Mouse (Mus musculus) intestine, postnatal 0 days (tissue): ENCODE data around the gene Clock. TPM values are rescaled to one million over a fixed set of nuclear protein-coding genes. Genes with fewer than 3 reads are reported as not detected.

ENCODE experiments used
- ATAC-seq: fragments of 200-750 bp; cut with Nextera tagmentation; 2 replicates; pipeline ENCODE4 v1.8.0; 2017; ENCODE audit warnings: mild to moderate bottlenecking, moderate TSS enrichment, moderate library complexity
- H3K27ac ChIP-seq: fragments of 300-500 bp; sonication (generic); 2 replicates; pipeline ENCODE4 v1.5.1; 2014; ENCODE audit warnings: mild to moderate bottlenecking, low read depth, low read length, moderate library complexity
- H3K27me3 ChIP-seq: fragments of 300-500 bp; sonication (generic); replicated peaks from 2 replicates; pipeline ENCODE4 v1.6.1; 2014; ENCODE audit warnings: low read length, mixed read lengths; ENCODE audit not compliant: control insufficient read depth, insufficient read depth
- H3K36me3 ChIP-seq: fragments of 300-500 bp; sonication (generic); 2 replicates; pipeline ENCODE4 v1.6.1; 2014; ENCODE audit warnings: mild to moderate bottlenecking, moderate library complexity; ENCODE audit not compliant: control insufficient read depth, insufficient read depth
- H3K4me1 ChIP-seq: fragments of 300-500 bp; sonication (generic); replicated peaks from 2 replicates; pipeline ENCODE4 v1.6.1; 2014; ENCODE audit warnings: antibody characterized with exemption, low read length, mixed read lengths; ENCODE audit not compliant: control insufficient read depth, insufficient read depth
- H3K4me2 ChIP-seq: fragments of 300-500 bp; sonication (generic); replicated peaks from 2 replicates; pipeline ENCODE4 v1.6.1; 2014; ENCODE audit warnings: low read depth, mild to moderate bottlenecking, moderate library complexity
- H3K4me3 ChIP-seq: fragments of 300-500 bp; sonication (generic); 2 replicates; pipeline ENCODE4 v1.5.1; 2014; ENCODE audit warnings: low read depth, low read length
- H3K9ac ChIP-seq: fragments of 300-500 bp; sonication (generic); 2 replicates; pipeline ENCODE4 v1.6.1; 2014; ENCODE audit warnings: mild to moderate bottlenecking, low read depth, low read length
- H3K9me3 ChIP-seq: fragments of 300-500 bp; sonication (generic); 2 replicates; pipeline ENCODE4 v1.6.1; 2016; ENCODE audit warnings: mixed run types; ENCODE audit not compliant: control insufficient read depth
- CTCF ChIP-seq: sonication (generic); IDR thresholded peaks from 2 replicates; pipeline ENCODE4 v1.5.1; 2016; ENCODE audit warnings: low read depth, mild to moderate bottlenecking, control low read depth, antibody characterized with exemption, moderate library complexity
- WGBS: fragments of 180-500 bp; shearing (Covaris S2); extraction: QIAGEN DNeasy Blood & Tissue Kit; methylation state at CpG from one replicate; pipeline ENCODE4 v1.1.7; 2014; 5-methylcytosine and 5-hydroxymethylcytosine counted together
- polyA plus RNA-seq: library from polyadenylated mRNA; unstranded; fragments of >200 nt; fragmentation: Nextera tagmentation; extraction: Ambion mirVana; gene quantifications from 2 replicates; pipeline ENCODE4 v1.2.1, GENCODE M21; 2015

Clock gene
- polyA plus RNA-seq, 1 experiment from 2014 or later: 8.2 TPM

- Histone ChIP-seq H3K4me2 (peak overlapping the region; percentile 76), H3K27ac (peak overlapping the region; percentile 96), H3K27me3 (no peaks in the 10 kb centered on the region), H3K4me1 (0 out of 2 replicates have a peak, but pooled peaks cover 4% of the 10 kb centered on the region), H3K36me3 (peaks cover 3% of the 10 kb centered on the region; the same call in 1 of the 2 replicates), H3K4me3 (peak overlapping the region; percentile 88), H3K9me3 (no peaks in the 10 kb centered on the region), H3K9ac (peak overlapping the region; percentile 76)
- TF ChIP-seq CTCF: no peak
- peak; percentile 65 for ATAC-seq
- WGBS: 4% methylated on average over 33 of the region's 38 CpGs
Measured at GRCm38 (mm10) chr5:76184286-76185080, 120.1 kb downstream of the Clock start.

- ATAC-seq: peak; percentile 98
- peaks cover 3% of the 10 kb centered on the region; the same call in 1 of the 2 replicates for H3K36me3 ChIP-seq
- under 1% methylated on average over 55 of the region's 62 CpGs for WGBS
- H3K4me1 ChIP-seq: 0 out of 2 replicates have a peak, but pooled peaks cover 4% of the 10 kb centered on the region
- H3K27ac ChIP-seq: peak within 1 kb of the TSS; percentile 96
- no peaks in the 10 kb centered on the region for H3K9me3 ChIP-seq
- H3K4me3 ChIP-seq: peak within 1 kb of the TSS; percentile 88
- peak within 1 kb of the TSS; percentile 76 for H3K4me2 ChIP-seq
- no peaks in the 10 kb centered on the region for H3K27me3 ChIP-seq
- peak within 1 kb of the TSS; percentile 76 for H3K9ac ChIP-seq
- TF ChIP-seq CTCF: no peak
Measured at GRCm38 (mm10) chr5:76183750-76184261, 120.8 kb downstream of the Clock start, which contains the start of gene Tmem165. Gene Tmem165, plus strand, starts transcription at chr5:76183880.

GRCm38 (mm10) chr5:76183043-76183749, 121.4 kb downstream of the Clock start:
- peak; percentile 64 for ATAC-seq
- TF ChIP-seq CTCF: no peak
- Histone ChIP-seq H3K36me3 (peaks cover 3% of the 10 kb centered on the region; the same call in 1 of the 2 replicates), H3K4me3 (peak overlapping the region; percentile 88), H3K4me2 (peak overlapping the region; percentile 76), H3K27me3 (no peaks in the 10 kb centered on the region), H3K27ac (peak overlapping the region; percentile 96), H3K9ac (peak overlapping the region; percentile 76), H3K9me3 (no peaks in the 10 kb centered on the region), H3K4me1 (0 out of 2 replicates have a peak, but pooled peaks cover 4% of the 10 kb centered on the region)
- WGBS: 34% methylated on average over 17 of the region's 17 CpGs

- no peak for TF ChIP-seq CTCF
- H3K9me3 ChIP-seq: no peaks in the 10 kb centered on the region
- no peak overlapping the region for H3K4me2 ChIP-seq
- no peaks in the 10 kb centered on the region for H3K27me3 ChIP-seq
- H3K36me3 ChIP-seq: peaks cover 3% of the 10 kb centered on the region; the same call in 1 of the 2 replicates
- WGBS: 68% methylated on average over 3 of the region's 3 CpGs
- H3K9ac ChIP-seq: no peak overlapping the region
- H3K27ac ChIP-seq: no peak overlapping the region
- H3K4me1 ChIP-seq: 0 out of 2 replicates have a peak, but pooled peaks cover 4% of the 10 kb centered on the region
- H3K4me3 ChIP-seq: no peak overlapping the region
- ATAC-seq: no peak
Measured at GRCm38 (mm10) chr5:76182326-76182725, 122.3 kb downstream of the Clock start.

GRCm38 (mm10) chr5:76179791-76180190, 124.8 kb downstream of the Clock start:
- Histone ChIP-seq H3K36me3 (no peaks in the 10 kb centered on the region), H3K4me2 (no peak overlapping the region), H3K4me3 (no peak overlapping the region), H3K27me3 (no peaks in the 10 kb centered on the region), H3K9ac (no peak overlapping the region), H3K9me3 (no peaks in the 10 kb centered on the region), H3K27ac (no peak overlapping the region), H3K4me1 (0 out of 2 replicates have a peak, but pooled peaks cover 10% of the 10 kb centered on the region)
- ATAC-seq: no peak
- no peak for TF ChIP-seq CTCF
- WGBS: 90% methylated on average over 5 of the region's 5 CpGs

GRCm38 (mm10) chr5:76179171-76179570, 125.4 kb downstream of the Clock start:
- TF ChIP-seq CTCF: no peak
- no peak overlapping the region for H3K4me2 ChIP-seq
- H3K4me3 ChIP-seq: no peak overlapping the region
- H3K9ac ChIP-seq: no peak overlapping the region
- H3K36me3 ChIP-seq: no peaks in the 10 kb centered on the region
- no peaks in the 10 kb centered on the region for H3K9me3 ChIP-seq
- H3K27me3 ChIP-seq: no peaks in the 10 kb centered on the region
- 0 out of 2 replicates have a peak, but pooled peaks cover 10% of the 10 kb centered on the region for H3K4me1 ChIP-seq
- H3K27ac ChIP-seq: no peak overlapping the region
- no peak for ATAC-seq
- WGBS: 95% methylated on average over 5 of the region's 5 CpGs
